27 mouse cellular contexts compared by ENCODE assay signal in genomic region chr5:116964171-116964570, GRCm38 (mm10).
"Had no signal": no experiment of that assay in that cellular context is flagged by ENCODE, and none has a peak within 500 bp of the region (broad histone marks: within the 10 kb centered on the region; RNA-seq: fewer than 3 reads in every experiment).

No protein-coding gene starts in this region.

- DNase-seq: gastrocnemius, adult 2 months; gastrocnemius, postnatal 10 days; gastrocnemius, postnatal 25 days; heart, adult 2 months; heart, postnatal 10 days; heart, postnatal 4 days; kidney, adult 18-20 months; kidney, adult 8-10 months; kidney, postnatal 10 days; kidney, postnatal 25 days; kidney, postnatal 4 days; liver; liver, embryonic 13.5 days had no signal

- H3K27me3 ChIP-seq: heart, embryonic 12.5 days; hindbrain, embryonic 12.5 days; intestine, embryonic 15.5 days; limb, embryonic 12.5 days; liver, embryonic 13.5 days had no signal

- H3K4me2 ChIP-seq: heart, embryonic 12.5 days; hindbrain, embryonic 12.5 days; hindbrain, embryonic 14.5 days; intestine, embryonic 15.5 days; limb, embryonic 12.5 days; liver, embryonic 11.5 days; liver, embryonic 13.5 days had no signal

- H3K4me3 ChIP-seq: gastrocnemius, adult 2 months; heart, adult 2 months; heart, embryonic 10.5 days; heart, embryonic 12.5 days; hindbrain, embryonic 10.5 days; hindbrain, embryonic 12.5 days; intestine, embryonic 15.5 days; layer of hippocampus, adult 2 months; left cerebral cortex, adult 2 months; limb, embryonic 10.5 days; limb, embryonic 12.5 days; liver, embryonic 13.5 days had no signal

- H3K9ac ChIP-seq: heart, embryonic 12.5 days; hindbrain, embryonic 12.5 days; hindbrain, embryonic 14.5 days; intestine, embryonic 15.5 days; limb, embryonic 12.5 days; liver, embryonic 13.5 days had no signal

- H3K27ac ChIP-seq: gastrocnemius, adult 2 months; heart, adult 2 months; heart, embryonic 10.5 days; hindbrain, embryonic 10.5 days; hindbrain, embryonic 12.5 days; hindbrain, embryonic 14.5 days; intestine, embryonic 15.5 days; layer of hippocampus, adult 2 months; left cerebral cortex, adult 2 months; limb, embryonic 10.5 days; limb, embryonic 12.5 days; liver, embryonic 13.5 days had no signal

- H3K4me1 ChIP-seq: heart, embryonic 10.5 days; heart, embryonic 12.5 days; hindbrain, embryonic 10.5 days; hindbrain, embryonic 12.5 days; intestine, embryonic 15.5 days; limb, embryonic 10.5 days; limb, embryonic 12.5 days; liver, embryonic 13.5 days had no signal

- ATAC-seq: hindbrain, embryonic 16.5 days; inflammation-experienced regulatory T-cells, adult 6 months; intestine, embryonic 15.5 days; intestine, postnatal 0 days had no signal

- H3K36me3 ChIP-seq: heart, embryonic 10.5 days; heart, embryonic 12.5 days; hindbrain, embryonic 10.5 days; hindbrain, embryonic 12.5 days; intestine, embryonic 15.5 days; limb, embryonic 10.5 days; limb, embryonic 12.5 days; liver, embryonic 13.5 days had no signal

- H3K9me3 ChIP-seq: hindbrain, embryonic 10.5 days; intestine, embryonic 15.5 days; limb, embryonic 10.5 days; limb, embryonic 12.5 days had no signal
